Mouse (Mus musculus) limb, embryonic 11.5 days (tissue): ENCODE measurements at regions not wholly inside any gene's neighbourhood (a gene's known extent, or its start where the extent isn't known, plus 50 kb on each side); places are given as distances from the start of the nearest gene placed in this dataset.

Source experiments
- ATAC-seq: fragments of 200-750 bp; cut with Nextera tagmentation; 2 replicates; pipeline ENCODE4 v1.8.0; 2017; ENCODE audit warnings: low read depth; ENCODE audit not compliant: insufficient number of reproducible peaks, low FRiP score, low TSS enrichment
- DNase-seq: peaks from one replicate; pipeline ENCODE4 v3.0.0-alpha.2; 2015; ENCODE audit warnings: low spot score
- H3K27ac ChIP-seq: fragments of 300-500 bp; sonication (generic); replicated peaks from 2 replicates; pipeline ENCODE4 v1.5.1; 2014; ENCODE audit warnings: low read depth, mild to moderate bottlenecking, low read length
- H3K27me3 ChIP-seq: fragments of 300-500 bp; sonication (generic); 2 replicates; pipeline ENCODE4 v1.6.1; 2014; ENCODE audit warnings: mild to moderate bottlenecking, low read length, mixed read lengths; ENCODE audit not compliant: control insufficient read depth, insufficient read depth
- H3K36me3 ChIP-seq: fragments of 300-500 bp; sonication (generic); 2 replicates; pipeline ENCODE4 v1.6.1; 2014; ENCODE audit warnings: mild to moderate bottlenecking, low read length, moderate library complexity, mixed read lengths; ENCODE audit not compliant: control insufficient read depth, insufficient read depth
- H3K4me1 ChIP-seq: fragments of 300-500 bp; sonication (generic); 2 replicates; pipeline ENCODE4 v1.6.1; 2014; ENCODE audit warnings: low read length, mixed read lengths; ENCODE audit not compliant: control insufficient read depth, insufficient read depth
- H3K4me2 ChIP-seq: fragments of 300-500 bp; sonication (generic); 2 replicates; pipeline ENCODE4 v1.6.1; 2014; ENCODE audit warnings: low read depth, mild to moderate bottlenecking, moderate library complexity; ENCODE audit not compliant: severe bottlenecking
- H3K4me3 ChIP-seq: fragments of 300-500 bp; sonication (generic); 2 replicates; pipeline ENCODE4 v1.5.1; 2014; ENCODE audit warnings: low read depth, low read length
- H3K9ac ChIP-seq: fragments of 300-500 bp; sonication (generic); 2 replicates; pipeline ENCODE4 v1.6.1; 2014; ENCODE audit warnings: mild to moderate bottlenecking, low read length
- H3K9me3 ChIP-seq: fragments of 300-500 bp; sonication (generic); 2 replicates; pipeline ENCODE4 v1.6.1; 2016; ENCODE audit warnings: low read length; ENCODE audit not compliant: control insufficient read depth
- WGBS: fragments of 180-500 bp; shearing (Covaris S2); extraction: QIAGEN DNeasy Blood & Tissue Kit; methylation state at CpG from one replicate; pipeline ENCODE4 v1.1.7; 2014; 5-methylcytosine and 5-hydroxymethylcytosine counted together

DNA sequence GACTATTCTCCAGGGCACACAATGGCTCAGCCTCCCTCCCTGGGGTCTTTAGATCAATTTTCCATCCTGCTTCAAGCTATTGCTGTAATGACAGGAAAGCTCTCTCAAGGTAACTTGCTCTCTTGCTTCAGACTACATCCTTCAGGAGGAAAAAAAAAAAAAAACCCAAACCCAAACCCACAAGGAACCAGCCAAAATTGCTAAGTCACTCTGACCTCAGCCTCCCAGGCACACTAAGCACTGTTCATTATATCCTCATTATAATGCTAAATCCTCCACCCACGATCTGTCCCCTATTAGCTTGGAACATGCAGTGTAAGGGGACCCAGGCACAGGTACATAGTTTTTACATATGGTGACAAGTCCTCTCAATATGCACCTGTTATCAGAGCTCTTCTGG, 175.9 kb upstream of the Ubl3 start:
- no peak for DNase-seq
- Histone ChIP-seq H3K27me3 (no peaks in the 10 kb centered on the region), H3K4me3 (no peak overlapping the region), H3K36me3 (no peaks in the 10 kb centered on the region), H3K4me1 (no peaks in the 10 kb centered on the region), H3K27ac (no peak overlapping the region), H3K9me3 (no peaks in the 10 kb centered on the region), H3K4me2 (no peak overlapping the region), H3K9ac (no peak overlapping the region)
- no peak for ATAC-seq
- WGBS: 82% methylated on average over 1 of the region's 1 CpGs

- Histone ChIP-seq H3K27ac (no peak overlapping the region), H3K4me2 (no peak overlapping the region), H3K27me3 (no peaks in the 10 kb centered on the region), H3K9me3 (no peaks in the 10 kb centered on the region), H3K9ac (no peak overlapping the region), H3K36me3 (no peaks in the 10 kb centered on the region), H3K4me3 (no peak overlapping the region), H3K4me1 (no peaks in the 10 kb centered on the region)
- no peak for ATAC-seq
- WGBS: 75% methylated on average over 7 of the region's 7 CpGs
- no peak for DNase-seq
Measured at GRCm38 (mm10) chr5:148726442-148726841, 173.9 kb upstream of the Ubl3 start.

DNA sequence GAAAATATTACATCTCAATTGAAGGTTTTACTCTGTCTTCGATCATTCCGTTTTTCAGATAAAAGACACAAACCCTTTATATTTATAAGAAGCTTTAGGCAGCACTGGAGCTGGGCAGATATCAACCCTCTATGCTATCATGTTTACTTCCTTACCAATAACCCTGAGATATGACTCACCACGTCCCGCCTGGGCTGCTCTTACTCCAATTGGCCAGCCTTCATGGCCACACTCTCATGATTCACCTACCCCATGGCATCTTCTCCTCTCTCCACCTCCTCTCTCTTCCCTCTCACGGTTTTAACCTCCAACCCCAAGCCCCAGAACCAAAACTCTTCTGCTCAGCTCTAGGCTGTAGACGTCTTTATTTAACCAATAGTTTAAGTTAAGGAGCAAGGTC, 171.9 kb upstream of the Ubl3 start:
- H3K27ac ChIP-seq: no peak overlapping the region
- no peaks in the 10 kb centered on the region for H3K27me3 ChIP-seq
- no peaks in the 10 kb centered on the region for H3K36me3 ChIP-seq
- DNase-seq: no peak
- H3K4me3 ChIP-seq: no peak overlapping the region
- no peaks in the 10 kb centered on the region for H3K4me1 ChIP-seq
- no peak for ATAC-seq
- 86% methylated on average over 6 of the region's 6 CpGs for WGBS
- H3K4me2 ChIP-seq: no peak overlapping the region
- no peaks in the 10 kb centered on the region for H3K9me3 ChIP-seq
- H3K9ac ChIP-seq: no peak overlapping the region

DNA sequence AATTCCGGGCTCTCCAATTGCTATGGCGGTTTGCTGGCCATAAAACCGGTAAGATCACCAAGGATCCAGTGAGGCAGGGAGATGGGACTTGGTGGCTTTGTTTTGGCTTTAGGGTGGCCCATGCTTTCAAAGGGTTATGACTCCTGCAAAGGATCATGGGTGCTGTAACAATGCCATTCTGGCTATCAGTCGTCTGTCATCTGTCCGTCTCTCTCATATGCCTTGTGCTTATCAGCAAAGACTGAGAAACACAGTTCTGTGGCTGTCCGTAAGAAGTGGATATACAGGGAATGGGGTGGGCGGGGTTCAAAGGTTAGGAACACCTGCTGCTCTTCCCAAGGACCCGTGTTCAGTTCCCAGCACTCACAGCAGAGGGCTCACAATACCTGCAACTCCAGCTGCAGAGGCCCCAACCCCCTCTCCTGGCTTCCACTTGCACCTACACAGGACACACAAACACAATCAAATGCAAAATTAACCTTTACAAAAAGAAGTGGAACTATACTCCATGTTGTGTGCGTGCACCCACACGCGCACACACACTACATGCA, 171.2 kb upstream of the Ubl3 start:
- H3K27ac ChIP-seq: no peak overlapping the region
- H3K27me3 ChIP-seq: no peaks in the 10 kb centered on the region
- H3K4me3 ChIP-seq: no peak overlapping the region
- H3K4me1 ChIP-seq: no peaks in the 10 kb centered on the region
- H3K9ac ChIP-seq: no peak overlapping the region
- no peaks in the 10 kb centered on the region; the same call in 1 of the 2 replicates for H3K9me3 ChIP-seq
- H3K4me2 ChIP-seq: no peak overlapping the region
- DNase-seq: no peak
- no peaks in the 10 kb centered on the region for H3K36me3 ChIP-seq
- 92% methylated on average over 11 of the region's 11 CpGs for whole genome bisulfite sequencing
- ATAC-seq: no peak

- 92% methylated on average over 5 of the region's 5 CpGs for WGBS
- H3K9ac ChIP-seq: no peak overlapping the region
- H3K27me3 ChIP-seq: no peaks in the 10 kb centered on the region
- DNase-seq: no peak
- no peaks in the 10 kb centered on the region; the same call in 1 of the 2 replicates for H3K9me3 ChIP-seq
- ATAC-seq: no peak
- no peak overlapping the region for H3K4me2 ChIP-seq
- H3K36me3 ChIP-seq: no peaks in the 10 kb centered on the region
- no peak overlapping the region for H3K4me3 ChIP-seq
- no peak overlapping the region for H3K27ac ChIP-seq
- H3K4me1 ChIP-seq: no peaks in the 10 kb centered on the region
Measured at GRCm38 (mm10) chr5:148720604-148721003, 168.0 kb upstream of the Ubl3 start.

DNA sequence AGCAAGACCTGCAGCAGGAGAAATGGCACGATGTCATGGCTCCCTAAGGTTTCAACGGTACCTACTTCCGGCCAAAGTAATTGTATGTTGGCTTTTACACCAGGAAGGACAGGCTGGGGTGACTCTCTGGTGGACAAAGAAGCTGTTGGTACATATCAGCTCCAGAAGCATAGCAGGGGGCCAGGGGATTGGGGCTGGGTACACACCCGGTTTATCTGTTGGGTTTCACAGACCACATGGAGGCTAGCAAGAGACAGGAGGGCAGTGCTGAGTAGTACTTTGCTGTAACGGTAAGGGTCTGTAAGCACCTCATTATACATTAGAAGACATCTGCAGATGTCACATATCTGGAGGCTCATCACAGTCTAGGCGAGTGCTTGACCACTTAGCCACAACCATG, 164.0 kb upstream of the Ubl3 start:
- H3K27ac ChIP-seq: no peak overlapping the region
- H3K4me2 ChIP-seq: no peak overlapping the region
- H3K36me3 ChIP-seq: no peaks in the 10 kb centered on the region
- no peaks in the 10 kb centered on the region for H3K27me3 ChIP-seq
- no peaks in the 10 kb centered on the region for H3K4me1 ChIP-seq
- ATAC-seq (no peak), DNase-seq (no peak)
- WGBS: 90% methylated on average over 6 of the region's 6 CpGs
- H3K9me3 ChIP-seq: no peaks in the 10 kb centered on the region; the same call in 1 of the 2 replicates
- no peak overlapping the region for H3K9ac ChIP-seq
- H3K4me3 ChIP-seq: no peak overlapping the region

GRCm38 (mm10) chr5:148715218-148715991, 162.8 kb upstream of the Ubl3 start:
- no peaks in the 10 kb centered on the region for H3K36me3 ChIP-seq
- DNase-seq (no peak), ATAC-seq (no peak)
- H3K4me3 ChIP-seq: no peak overlapping the region
- WGBS: 79% methylated on average over 15 of the region's 15 CpGs
- H3K9me3 ChIP-seq: no peaks in the 10 kb centered on the region; the same call in 1 of the 2 replicates
- H3K4me2 ChIP-seq: no peak overlapping the region
- no peak overlapping the region for H3K27ac ChIP-seq
- no peak overlapping the region for H3K9ac ChIP-seq
- H3K27me3 ChIP-seq: no peaks in the 10 kb centered on the region
- no peaks in the 10 kb centered on the region for H3K4me1 ChIP-seq

GRCm38 (mm10) chr5:148714807-148715206, 162.2 kb upstream of the Ubl3 start:
- H3K27me3 ChIP-seq: no peaks in the 10 kb centered on the region
- WGBS: 81% methylated on average over 4 of the region's 4 CpGs
- DNase-seq: no peak
- no peaks in the 10 kb centered on the region; the same call in 1 of the 2 replicates for H3K9me3 ChIP-seq
- no peak overlapping the region for H3K27ac ChIP-seq
- no peaks in the 10 kb centered on the region for H3K36me3 ChIP-seq
- H3K4me2 ChIP-seq: no peak overlapping the region
- no peak overlapping the region for H3K9ac ChIP-seq
- no peak overlapping the region for H3K4me3 ChIP-seq
- no peak for ATAC-seq
- no peaks in the 10 kb centered on the region for H3K4me1 ChIP-seq
